Mouse (Mus musculus): ENCODE measurements around the gene Fpr-rs6. TPM values are rescaled to one million over a fixed set of nuclear protein-coding genes. Genes with fewer than 3 reads are reported as not detected.

Fpr-rs6 gene
- not detected in 2 replicates for polyA plus RNA-seq (2012; rRNA removed)

- TF ChIP-seq POLR2A (IDR thresholded peaks at IDR 0.05; ENCODE audit: low read depth, low read length) (no peak), CTCF (IDR thresholded peaks at IDR 0.05; ENCODE audit: extremely low read depth, insufficient read length, insufficient replicate concordance, low read depth, low read length) (no peak)
- no peak within 1 kb of the TSS for H3K4me3 ChIP-seq (ENCODE audit: low read depth, low read length)
- H3K36me3 ChIP-seq (ENCODE audit: control insufficient read depth, insufficient read depth, low read length), result no peaks in the 10 kb centered on the region
- H3K27me3 ChIP-seq (ENCODE audit: control insufficient read depth, insufficient read depth, low read length), result no peaks in the 10 kb centered on the region
- no peaks in the 10 kb centered on the region for H3K4me1 ChIP-seq (ENCODE audit: control insufficient read depth, insufficient read depth, insufficient read length, low read length)
- no peak within 1 kb of the TSS for H3K27ac ChIP-seq (ENCODE audit: insufficient read depth, low read depth, low read length)
These were observed at the start of gene Fpr-rs6 for GRCm38 (mm10) chr17:20182997-20183396. Fpr-rs6 (minus strand) TSS chr17:20183097.

Other genes starting within 250 kb of the Fpr-rs6 start
- gene Vmn2r104, start 134.8 kb downstream of the Fpr-rs6 start, polyA plus RNA-seq (2012; rRNA removed), result not detected in 2 replicates
- not detected in 2 replicates for gene Fpr-rs7, start 68.9 kb downstream of the Fpr-rs6 start, polyA plus RNA-seq (2012; rRNA removed)
- gene Vmn2r105, start 52.0 kb upstream of the Fpr-rs6 start, polyA plus RNA-seq (2012; rRNA removed), result not detected in 2 replicates
- not detected in 2 replicates for gene Vmn2r106, start 102.5 kb upstream of the Fpr-rs6 start, polyA plus RNA-seq (2012; rRNA removed)
- gene Vmn2r107, start 162.1 kb upstream of the Fpr-rs6 start, polyA plus RNA-seq (2012; rRNA removed), result not detected in 2 replicates
- gene Vmn1r224, start 231.0 kb upstream of the Fpr-rs6 start, polyA plus RNA-seq (2012; rRNA removed), result not detected in 2 replicates